Mouse (Mus musculus): ENCODE results near the gene Orm2.

The Orm2 gene

DNA sequence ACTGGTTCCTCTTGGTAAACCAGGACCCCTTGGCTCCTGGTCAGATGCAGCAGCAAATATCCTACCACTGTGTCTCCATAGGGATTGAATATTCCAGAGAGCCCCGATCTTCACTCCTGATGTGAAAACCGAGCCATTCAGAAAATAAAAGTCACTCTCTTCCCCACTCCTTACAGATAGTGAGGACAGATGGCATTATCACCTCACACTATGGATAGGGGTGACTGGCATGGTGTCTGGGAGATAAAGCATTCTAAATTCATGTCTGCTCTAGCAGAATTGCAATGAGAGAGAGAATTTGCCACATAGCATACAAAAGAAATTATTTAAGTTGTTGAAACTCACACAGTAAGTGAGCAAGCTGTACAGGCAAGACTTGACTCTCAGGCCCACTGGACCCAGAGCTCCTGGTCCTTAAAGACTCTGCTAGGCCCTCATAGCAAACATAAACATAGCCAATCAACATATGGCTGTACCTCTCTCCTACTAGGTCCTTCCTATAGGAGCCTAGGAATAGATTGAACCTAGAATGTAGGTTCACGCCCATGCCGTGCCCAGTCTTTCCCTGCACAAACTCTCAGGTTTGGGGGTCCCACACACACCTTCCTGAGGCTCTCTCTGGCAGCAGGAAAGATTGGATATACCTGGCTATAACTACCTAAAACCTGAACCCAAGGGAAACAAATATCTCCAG, 20.6 kb downstream of the Orm2 start:
- no peak for DNase-seq

DNA sequence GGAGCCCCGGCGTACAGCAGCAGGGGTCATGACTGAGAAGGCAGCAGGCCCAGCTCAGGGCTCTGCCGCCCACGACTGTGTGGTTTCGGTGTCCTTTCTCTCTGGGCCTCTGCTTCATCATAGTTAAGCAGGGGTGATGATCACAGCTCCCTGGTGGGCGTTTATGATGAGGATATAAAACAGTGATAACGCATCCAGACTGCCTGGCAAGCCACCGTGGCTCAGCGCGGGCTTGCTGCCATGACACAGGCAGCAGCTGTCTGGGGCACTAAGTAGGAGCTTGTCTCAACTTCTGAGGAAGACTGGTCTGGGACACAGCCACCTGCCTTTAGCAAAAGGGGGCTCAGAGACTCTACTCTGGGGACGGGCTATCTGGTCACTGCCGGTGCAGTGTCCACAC, 21.2 kb downstream of the Orm2 start:
- no peak for DNase-seq

DNA sequence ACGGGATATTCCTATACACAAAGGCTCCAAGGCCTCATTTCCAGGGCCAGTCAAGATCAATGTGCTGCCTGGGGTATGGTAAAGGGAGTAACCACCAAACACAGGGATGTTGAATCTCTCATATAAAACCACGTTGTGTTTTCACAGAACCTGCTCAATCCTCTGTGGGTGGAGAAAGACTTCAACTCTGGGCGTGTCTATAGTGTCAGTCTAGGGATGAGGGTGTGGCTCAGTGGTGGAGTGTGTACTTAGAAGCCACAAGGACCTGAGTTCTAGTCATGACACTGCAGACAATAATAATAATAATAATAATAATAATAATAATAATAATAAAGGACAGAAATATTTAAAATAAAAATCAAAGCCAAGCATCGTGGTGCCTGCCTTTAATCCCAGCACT, 22.0 kb downstream of the Orm2 start:
- no peak for DNase-seq

DNA sequence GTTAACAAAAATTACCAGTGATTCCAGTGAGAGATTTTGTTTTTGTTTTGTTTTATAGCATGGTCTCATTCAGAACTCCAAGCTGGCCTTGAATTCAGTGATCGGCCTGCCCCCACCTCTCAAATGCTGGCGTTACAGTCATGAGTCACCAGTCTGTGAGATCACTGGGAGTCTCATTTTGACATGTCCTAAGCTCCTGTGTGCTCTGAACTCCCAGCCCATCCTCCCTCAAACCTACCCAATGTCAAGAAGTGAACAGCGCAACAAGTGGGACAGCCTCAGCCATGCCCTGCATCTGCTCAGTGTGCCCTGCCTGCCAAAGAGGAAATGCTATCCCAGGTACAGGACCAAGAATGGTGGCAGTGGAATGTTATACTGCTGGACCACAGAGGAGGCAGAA, 23.0 kb downstream of the Orm2 start:
- DNase-seq: no peak

DNA sequence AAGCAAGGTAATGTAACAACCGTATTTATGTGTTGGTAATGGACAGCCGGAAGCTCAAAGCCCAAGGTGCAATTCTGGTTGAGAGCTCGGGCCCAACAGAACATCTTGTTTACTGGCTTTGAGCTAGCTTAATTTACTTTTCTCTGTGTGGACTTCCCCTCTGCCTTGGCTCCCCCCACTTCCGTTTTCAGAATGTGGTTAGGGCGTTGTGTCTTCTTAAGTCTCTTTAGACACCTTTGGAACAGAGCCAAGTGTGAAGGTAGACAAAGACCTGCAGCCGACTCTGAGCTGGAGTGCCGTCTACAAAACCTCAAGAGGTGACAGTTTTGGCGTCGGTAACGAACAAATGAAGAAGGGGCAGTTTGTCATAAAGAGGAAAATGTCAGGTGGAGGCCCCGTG, 23.5 kb downstream of the Orm2 start:
- DNase-seq: no peak

DNA sequence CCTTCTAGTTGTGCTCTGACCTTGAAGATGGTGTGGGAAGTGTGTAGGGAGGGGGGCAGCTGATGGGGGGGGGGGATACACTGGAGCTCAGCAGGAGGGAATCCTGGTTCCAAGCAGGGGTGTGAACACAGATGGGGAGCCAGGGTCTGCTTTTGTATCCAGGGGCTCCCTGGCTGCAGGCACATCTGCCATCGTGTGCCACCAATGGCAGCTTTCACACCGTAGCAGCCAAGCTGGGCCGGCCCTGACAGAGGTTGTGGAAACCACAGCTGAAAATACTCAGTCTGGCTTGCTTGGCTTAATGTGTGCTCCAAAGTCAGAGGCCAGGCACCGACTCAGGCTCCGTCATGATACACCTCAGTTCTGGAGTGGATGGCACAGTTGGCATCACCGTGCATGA, 25.8 kb downstream of the Orm2 start:
- DNase-seq: no peak

DNA sequence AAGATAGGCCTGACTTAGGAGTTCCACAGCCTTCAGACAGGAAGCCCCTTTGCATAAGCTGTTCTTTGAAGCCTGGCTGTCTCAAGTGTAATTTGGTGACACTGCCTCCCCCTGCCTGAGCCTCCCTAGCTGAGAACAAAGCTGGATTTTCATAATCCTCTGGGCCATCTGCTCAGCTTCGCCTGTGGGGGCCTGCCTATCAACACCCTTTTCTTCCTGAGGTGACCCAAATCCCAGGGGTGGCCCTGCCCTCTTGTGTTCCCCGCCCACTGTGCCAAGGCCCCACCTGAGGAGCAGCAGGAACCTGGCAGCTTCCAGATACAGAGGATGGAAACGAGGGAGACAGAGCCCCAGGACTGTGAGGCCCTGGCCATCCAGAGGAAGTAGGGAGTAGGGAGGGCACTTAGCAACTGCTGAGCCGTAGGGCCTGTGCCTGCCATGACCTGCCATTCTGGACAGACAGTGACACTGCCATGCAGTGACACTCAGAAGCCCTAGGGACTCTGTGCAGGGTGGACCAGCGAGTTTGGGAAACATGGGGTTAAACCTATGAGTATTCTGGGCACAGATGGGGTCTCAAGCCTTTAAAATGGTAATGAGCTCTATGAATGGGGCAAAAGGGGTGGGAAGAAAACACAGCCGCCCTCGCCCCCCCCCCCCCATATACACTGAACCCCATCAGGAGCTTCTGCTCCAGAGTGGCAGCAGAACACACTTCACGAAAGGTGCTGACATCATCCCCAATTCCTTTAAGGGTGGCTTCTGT, 27.1 kb downstream of the Orm2 start:
- DNase-seq: no peak

DNA sequence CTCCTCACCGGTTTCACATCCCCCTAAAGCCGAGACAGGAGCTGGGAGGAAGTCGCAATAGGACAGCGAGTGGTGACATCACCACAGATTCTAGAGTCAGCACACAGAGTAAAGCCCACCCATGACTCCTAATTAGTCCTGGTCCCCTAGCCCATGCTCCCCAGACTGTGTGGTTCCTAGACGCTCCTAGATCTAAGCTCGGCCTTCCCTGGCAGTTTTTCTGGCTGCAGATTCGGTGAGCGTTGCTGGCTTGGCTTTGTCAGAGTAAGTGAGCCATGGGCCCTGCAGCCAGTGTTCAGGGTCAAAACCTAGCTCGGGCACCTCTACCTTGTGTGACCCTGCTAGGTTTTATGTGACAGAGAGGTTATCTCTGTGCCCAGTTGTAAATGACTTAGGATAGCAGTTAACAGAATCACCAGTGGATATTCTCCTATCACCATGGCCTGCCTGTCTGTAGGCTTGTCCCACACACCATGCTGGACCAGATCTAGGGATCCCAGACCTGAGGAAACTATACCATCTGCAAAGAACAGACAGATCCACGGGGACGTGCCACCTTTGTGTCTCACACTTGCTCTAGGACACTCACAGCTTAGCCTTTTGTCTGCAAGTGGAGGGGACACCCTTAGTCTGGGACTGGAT, 27.8 kb downstream of the Orm2 start:
- DNase-seq: no peak

DNA sequence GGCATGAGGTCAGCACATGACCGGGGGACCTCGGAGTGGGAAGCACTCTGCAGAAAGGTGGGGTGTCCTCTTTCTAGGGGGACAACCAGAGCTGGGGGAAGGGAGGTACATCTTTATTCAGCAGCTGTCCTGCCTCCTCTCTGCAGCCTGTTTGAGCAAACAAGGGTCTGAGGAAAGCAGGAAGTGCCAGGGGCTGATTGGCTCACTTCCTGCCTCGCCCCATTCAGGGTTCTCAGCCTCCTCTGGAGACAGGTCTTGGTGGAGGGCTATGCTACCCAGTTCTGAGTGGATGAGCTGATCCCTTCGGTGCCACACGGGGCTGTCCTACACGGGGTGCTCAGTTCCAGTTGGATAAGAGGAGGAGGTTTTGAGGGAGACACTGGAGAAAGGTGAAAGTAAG, 29.1 kb downstream of the Orm2 start:
- no peak for DNase-seq

DNA sequence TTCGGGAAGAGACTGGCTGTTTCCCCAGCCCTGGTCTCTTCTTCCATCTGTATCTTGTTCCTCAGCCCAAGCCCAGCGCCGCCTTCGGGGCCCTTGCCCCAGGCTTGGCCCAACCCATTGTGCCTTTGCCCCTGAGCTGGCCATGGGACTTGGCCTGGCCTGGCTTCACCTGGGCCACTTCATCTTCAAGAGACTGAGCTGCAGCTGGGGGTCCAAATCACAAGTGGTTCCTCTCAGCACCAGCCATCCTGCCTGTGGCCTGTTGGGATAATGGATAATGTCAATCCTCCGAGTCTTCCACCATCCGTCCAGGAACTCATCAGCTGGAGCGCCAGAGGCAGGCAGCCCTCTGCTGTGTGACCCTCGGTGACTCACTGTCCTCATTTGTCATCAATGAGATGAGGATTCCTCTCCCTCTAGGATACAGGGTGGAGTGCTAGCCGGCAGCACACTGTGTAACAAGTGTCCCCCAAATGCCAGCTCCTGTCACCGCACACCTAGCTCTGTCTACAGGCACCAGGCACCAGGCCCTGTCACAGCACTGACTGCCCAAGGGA, 35.8 kb downstream of the Orm2 start:
- DNase-seq: no peak

DNA sequence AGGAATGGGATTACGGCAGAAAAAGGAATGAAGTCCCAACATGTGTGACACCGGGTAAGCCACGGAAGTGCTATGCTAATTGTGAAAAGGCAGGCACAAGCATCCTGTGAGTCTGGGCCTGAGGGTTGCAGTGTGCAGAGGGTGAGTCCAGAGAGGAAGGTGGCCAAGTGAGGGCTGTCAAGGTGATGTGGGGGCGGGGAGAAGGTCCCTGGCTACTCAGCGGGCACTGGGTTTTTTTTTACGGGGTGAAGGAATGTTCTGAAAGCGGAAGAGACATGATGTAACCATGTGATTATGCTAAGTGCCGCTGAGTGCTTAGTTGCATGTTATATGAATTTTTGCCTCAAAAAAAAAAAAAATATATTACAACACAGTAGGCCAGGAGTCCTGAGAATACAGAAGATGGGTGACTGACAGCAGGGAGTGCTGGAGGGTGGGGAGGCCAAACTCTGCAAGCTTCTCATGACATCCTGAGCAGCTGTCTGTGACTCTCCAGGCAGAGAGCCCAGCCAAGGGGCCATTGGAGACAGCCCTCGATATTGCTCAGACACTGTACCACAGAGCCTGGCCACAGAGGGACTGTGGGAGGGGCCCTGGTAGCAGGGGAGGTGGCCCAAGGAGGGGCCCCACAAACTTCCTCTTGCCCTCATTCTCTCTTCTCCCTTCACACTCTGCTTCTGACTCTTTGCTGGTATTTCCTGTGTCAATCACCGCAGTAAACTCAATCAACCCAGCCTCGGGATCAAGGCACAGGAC, 36.8 kb downstream of the Orm2 start:
- peak; percentile 47 for DNase-seq

DNA sequence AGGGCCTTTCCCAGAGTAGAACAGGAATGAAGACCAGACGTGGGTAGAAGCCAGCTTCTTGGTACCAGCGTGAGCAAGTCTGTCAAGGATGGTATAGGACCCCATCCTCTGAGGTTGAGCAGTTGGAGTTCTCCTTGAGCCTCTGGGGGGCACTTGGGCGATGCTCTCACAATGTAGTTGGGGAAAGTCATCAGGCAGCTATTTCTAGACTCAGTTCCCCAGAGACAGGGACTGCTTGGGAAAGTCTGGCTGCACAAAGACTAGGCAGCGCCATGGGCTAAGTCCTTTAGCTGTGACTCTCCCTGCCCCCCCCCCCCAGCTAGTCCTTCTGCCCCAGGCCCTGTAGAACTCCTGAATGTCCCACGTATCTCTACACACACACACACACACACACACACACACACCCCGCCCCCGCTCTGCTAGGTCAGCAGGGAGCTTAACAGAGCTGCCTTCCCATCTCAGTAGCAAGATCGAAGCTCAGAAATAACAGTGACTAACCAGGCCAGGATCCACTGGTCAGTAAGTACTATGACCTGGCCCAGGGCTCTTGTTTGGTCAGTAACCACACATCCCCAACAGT, 37.5 kb downstream of the Orm2 start:
- DNase-seq: no peak

DNA sequence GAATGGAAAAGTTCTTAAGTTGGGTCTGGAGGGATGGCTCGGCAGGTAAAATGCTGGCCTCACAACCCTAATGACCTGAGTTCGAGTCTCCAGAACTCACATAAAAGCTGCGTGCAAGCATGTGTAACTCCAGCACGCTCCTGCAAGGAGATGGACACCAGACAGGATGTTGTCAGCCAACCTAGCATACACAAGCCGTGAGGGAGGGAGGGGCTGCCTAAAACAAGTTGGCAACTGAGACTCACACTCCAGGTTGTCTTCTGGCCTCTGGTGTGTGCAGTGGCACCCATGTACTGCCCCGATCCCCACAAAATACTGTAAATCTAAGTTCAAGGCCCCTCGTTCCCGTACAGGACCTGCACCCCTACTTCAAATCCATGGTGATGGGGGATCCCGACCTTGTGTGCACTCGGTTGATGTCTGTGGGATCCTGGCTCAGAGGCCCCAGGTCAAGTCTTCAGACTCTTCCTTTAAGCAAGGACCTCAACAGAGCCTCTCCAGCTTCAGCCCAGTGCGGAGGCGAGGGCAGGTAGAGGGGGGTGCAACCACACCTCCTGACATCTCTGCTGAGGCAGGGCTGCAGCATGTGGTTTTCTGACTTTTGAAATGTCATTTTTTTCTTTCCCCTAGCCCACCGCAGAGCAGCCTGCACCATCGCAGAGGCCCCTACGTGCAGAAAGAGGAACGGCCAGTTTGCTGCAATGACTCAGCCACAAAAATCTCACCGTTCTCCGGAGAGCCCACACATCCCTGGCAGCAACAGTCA, 38.5 kb downstream of the Orm2 start:
- DNase-seq: no peak

DNA sequence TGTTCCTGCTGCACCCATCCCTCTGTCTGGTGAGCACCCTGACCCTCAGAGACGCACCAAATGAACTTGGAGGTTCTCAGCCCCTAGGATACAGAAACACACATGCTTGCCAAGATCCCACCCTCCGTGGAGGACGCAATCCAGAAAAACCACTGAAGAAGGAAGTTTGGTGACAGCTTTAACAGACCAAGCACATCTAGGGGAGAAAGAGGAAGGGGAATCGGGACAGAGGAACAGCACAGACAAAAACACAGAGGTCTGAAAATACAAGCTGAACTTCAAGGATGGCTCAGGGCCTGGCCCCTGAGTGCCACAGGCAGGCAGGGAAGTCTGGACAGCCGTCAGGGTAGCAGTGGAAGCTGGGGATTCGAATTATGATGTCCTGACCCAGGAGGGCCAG, 39.4 kb downstream of the Orm2 start:
- DNase-seq: no peak

DNA sequence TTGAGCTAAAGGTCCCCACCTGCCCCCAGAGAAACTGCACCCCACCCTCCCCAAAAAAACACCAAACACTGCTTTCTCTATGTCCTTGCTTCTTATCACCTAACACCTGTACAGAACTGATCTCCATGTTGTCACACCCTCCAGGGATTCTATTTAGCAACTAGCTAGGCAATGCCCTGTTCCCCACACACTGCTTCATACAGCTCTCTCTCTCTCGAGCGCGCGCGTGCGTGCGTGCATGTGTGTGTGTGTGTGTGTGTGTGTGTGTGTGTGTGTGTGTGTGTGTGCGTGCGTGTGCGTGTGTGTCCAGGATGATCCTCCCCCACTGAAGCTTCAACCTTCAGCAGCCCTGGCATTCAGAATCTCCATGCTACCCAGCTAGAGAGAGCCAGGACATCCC, 39.8 kb downstream of the Orm2 start:
- DNase-seq: no peak

DNA sequence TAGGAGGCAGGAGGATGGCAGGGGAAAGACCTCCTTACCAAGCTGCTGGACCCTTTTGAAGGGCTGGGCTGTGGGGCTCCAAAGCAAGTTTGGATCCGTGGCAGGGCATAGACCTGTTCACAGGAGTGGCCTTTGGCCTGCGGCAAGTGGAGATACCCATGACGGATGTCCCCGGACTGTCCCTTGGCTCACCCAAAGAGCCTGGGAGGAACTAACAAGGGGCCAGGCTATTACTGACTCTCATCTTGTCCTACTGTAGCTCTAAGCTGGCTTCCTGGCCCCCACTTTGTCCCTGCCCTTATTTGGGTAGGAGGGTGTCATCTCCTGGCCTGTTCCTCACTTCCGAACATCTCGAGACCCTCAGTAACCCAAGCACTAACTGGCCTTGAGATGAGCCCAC, 40.3 kb downstream of the Orm2 start:
- peak; percentile 59 for DNase-seq

DNA sequence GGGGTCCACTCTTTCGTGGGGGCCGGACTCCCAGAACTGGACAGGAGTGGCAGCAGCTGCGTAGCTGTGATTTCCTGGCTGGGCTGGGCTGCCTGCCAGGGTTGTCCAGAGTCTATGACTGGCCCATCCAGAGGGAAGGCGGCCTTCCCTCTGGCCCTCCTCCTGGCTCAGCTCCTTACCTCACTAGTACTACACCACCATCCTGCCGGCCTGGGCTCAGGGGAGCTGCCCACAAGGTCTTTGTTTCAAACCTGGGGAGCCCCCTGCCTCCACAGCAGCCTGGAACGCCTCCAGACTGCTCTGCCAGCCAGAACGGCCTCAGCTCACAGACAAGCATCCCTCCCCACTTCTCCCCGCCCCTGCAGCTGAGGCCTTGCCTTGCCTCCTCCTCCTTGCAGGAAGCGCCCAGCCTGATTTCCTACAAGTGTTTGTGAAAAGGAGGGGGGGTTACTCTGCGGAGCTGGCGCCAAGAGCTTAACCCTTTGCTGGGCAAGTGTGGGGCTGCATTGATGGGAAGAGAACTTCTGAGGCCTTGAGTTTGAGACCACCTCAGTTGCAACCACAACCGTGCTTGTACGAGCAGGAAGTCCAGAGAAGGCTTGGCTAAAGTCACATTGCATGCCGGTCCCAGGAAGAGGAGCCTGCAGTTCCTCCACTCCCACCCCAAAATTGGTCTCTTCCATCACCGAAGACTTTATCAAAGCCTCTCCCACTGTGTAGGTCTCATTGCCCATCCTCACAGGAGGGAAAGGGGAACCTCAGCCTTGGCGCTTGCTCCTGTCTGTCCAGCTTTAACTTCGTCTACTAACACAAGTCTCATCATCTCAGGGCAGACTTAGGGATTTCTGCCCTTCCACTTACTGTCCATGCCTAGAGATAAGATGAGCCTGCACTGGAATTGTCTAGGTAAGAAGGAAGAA, 41.1 kb downstream of the Orm2 start, which contains the start of gene Akna:
Akna (minus strand) TSS at position 315 of the 920 bp plus-strand sequence.
- peak; percentile 96 for DNase-seq

DNA sequence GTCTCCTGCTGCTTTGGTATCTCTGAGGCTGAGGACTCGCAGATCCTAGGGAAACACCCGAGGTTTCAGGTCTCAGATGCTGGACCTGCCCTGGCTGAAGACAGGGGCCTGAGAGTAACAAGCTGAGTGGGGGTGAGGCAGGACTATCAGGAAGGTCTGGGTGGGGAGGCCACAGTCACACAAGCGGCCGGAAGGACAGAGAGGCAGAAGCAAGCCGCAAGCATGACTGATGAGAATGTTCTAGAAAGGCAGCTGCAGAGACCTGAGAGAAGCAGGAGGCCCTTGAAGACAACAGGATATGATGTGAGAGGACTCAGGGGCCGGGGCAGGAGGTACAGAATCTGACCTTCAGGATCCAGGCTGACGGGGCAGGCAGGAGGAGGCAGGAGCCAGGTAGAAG, 42.0 kb downstream of the Orm2 start:
- no peak for DNase-seq

DNA sequence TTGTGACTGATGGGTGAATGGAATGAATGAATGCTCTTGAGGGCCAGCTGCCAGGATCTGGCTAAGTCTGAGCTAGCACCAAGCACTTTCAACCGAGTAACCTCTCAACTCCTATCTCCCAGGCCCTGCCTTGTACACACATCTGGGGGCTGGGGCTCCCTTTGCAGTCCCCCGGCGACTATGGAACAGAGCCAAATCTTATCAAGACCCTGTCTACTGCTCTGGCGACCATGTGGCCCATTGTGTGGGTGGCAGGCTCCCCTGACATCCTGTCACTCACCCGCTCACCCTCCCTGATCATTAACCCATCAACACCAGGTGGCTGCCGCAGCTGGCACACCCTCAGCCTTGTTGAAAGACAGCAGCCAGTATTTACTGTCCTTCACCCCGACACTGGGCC, 42.8 kb downstream of the Orm2 start:
- DNase-seq: no peak

DNA sequence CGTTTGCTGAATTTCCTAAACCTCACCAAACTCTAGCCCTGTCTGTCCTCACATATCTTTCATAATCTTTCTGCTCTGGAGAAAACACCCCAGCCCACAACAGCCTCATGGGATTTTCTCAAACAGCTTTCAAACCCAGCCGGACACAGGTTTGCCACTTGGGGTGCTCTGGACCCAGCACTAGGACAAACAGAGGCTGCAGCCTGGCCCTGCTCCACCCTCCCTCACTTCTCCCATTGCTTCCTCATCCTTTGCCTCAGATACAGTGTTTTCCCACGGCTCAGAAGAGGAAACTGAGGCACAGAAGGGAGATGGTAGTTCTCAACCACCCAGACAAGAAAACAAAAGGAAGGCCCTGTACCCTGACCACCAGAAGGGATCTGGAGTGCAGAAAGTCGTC, 43.4 kb downstream of the Orm2 start:
- no peak for DNase-seq

DNA sequence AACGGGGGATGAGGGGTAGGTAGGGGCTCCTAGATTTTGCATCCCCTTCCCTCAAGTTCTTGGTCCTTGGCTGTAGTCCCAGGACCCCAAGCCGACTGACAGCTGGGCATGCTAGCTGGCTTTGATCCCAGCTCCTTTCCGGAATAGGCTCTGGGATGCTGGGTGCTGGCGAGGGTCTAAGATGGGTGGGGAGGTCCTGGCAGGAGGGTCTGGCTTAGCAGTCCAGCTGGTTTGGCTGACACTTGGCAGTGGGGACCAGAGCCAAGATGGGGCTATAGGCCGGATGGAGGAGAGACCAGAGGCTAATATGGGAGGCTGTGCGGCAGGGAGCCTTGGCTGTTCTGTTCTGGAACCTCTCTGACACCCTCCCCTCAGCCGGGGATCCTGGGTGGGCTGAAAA, 46.0 kb downstream of the Orm2 start:
- no peak for DNase-seq

All from kidney, postnatal 10 days (tissue).